Mouse (Mus musculus) liver, adult 2 months (tissue): ENCODE measurements around the gene Syncrip.

Experiments used
- CTCF ChIP-seq: fragments of 200-500 bp; IDR thresholded peaks from 2 replicates; pipeline ENCODE4 v1.5.1; 2011; ENCODE audit warnings: low read depth, low read length, control low read depth
- POLR2A ChIP-seq: fragments of 200-500 bp; IDR thresholded peaks from 2 replicates; pipeline ENCODE4 v1.6.1; 2011; ENCODE audit warnings: low read length, control low read depth; ENCODE audit not compliant: insufficient read depth; ENCODE audit errors: extremely low read depth

GRCm38 (mm10) chr9:88500112-88500511 lies 17.7 kb upstream of the Syncrip start:
- TF ChIP-seq POLR2A (no peak), CTCF (no peak)
